Mouse (Mus musculus) heart, embryonic 10.5 days (tissue): ENCODE results near the gene Efhb. TPM values are rescaled to one million over a fixed set of nuclear protein-coding genes. Genes with fewer than 3 reads are reported as not detected.
A peak's percentile ranks its signal among the peaks of the same experiment; 100 is the strongest.

ENCODE experiments used
- DNase-seq: peaks from one replicate; pipeline ENCODE4 v3.0.0-alpha.2; 2017; ENCODE audit warnings: low spot score
- H3K27ac ChIP-seq: fragments of 300-500 bp; sonication (generic); 2 replicates; pipeline ENCODE4 v1.5.1; 2016; ENCODE audit warnings: mild to moderate bottlenecking
- H3K27me3 ChIP-seq: fragments of 300-500 bp; sonication (generic); 2 replicates; pipeline ENCODE4 v1.6.1; 2016; ENCODE audit warnings: mild to moderate bottlenecking; ENCODE audit not compliant: poor library complexity, insufficient read depth, severe bottlenecking
- H3K36me3 ChIP-seq: fragments of 300-500 bp; sonication (generic); 2 replicates; pipeline ENCODE4 v1.6.1; 2016; ENCODE audit warnings: mild to moderate bottlenecking, moderate library complexity
- H3K4me1 ChIP-seq: fragments of 300-500 bp; sonication (generic); 2 replicates; pipeline ENCODE4 v1.6.1; 2016; ENCODE audit warnings: mild to moderate bottlenecking
- H3K4me3 ChIP-seq: fragments of 300-500 bp; sonication (generic); 2 replicates; pipeline ENCODE4 v1.5.1; 2016; ENCODE audit warnings: mild to moderate bottlenecking, moderate library complexity
- H3K9me3 ChIP-seq: fragments of 300-500 bp; sonication (generic); 2 replicates; pipeline ENCODE4 v1.6.1; 2016; ENCODE audit warnings: mild to moderate bottlenecking, moderate library complexity
- WGBS: fragments of 180-500 bp; shearing (Covaris S2); methylation state at CpG from one replicate; pipeline ENCODE4 v1.1.7; 2016; 5-methylcytosine and 5-hydroxymethylcytosine counted together
- polyA plus RNA-seq: library from polyadenylated mRNA; unstranded; fragments of >200 nt; fragmentation: Nextera tagmentation; extraction: Ambion mirVana; gene quantifications from 2 replicates; pipeline ENCODE4 v1.2.1, GENCODE M21; 2016

The Efhb gene
- polyA plus RNA-seq, 1 experiment from 2014 or later: 0.38 TPM

GRCm38 (mm10) chr17:53463496-53463840 is 347 bp upstream of the Efhb start:
- Histone ChIP-seq H3K27me3 (no peaks in the 10 kb centered on the region), H3K36me3 (no peaks in the 10 kb centered on the region), H3K9me3 (no peaks in the 10 kb centered on the region), H3K27ac (peak overlapping the region; percentile 74), H3K4me3 (peak overlapping the region; percentile 60), H3K4me1 (peaks cover 4% of the 10 kb centered on the region; the same call in 1 of the 2 replicates)
- 24% methylated on average over 7 of the region's 9 CpGs for WGBS
- no peak for DNase-seq

DNA sequence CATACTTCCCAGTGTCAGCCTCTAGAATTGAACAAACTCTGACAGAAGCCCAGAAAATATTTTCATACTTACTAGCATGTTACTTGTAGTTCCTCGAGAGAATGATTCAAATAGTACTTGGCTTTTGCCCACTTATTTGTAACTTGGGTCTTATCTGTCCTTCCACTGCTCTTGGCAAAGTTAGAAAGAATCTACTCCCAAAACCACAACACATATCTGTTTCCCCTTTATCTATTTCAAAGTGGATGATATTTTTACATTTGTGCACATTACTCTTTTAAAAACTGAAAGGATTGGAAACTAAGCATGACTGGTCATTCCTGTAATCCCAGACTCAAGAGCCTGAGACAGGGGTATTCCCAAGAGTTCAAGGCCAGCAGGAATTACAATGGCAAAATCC is 6.4 kb downstream of the Efhb start:
- Histone ChIP-seq H3K27ac (no peak overlapping the region), H3K9me3 (no peaks in the 10 kb centered on the region), H3K4me1 (no peaks in the 10 kb centered on the region), H3K4me3 (no peak overlapping the region), H3K27me3 (no peaks in the 10 kb centered on the region), H3K36me3 (no peaks in the 10 kb centered on the region)
- WGBS: 64% methylated on average over 1 of the region's 1 CpGs
- no peak for DNase-seq

DNA sequence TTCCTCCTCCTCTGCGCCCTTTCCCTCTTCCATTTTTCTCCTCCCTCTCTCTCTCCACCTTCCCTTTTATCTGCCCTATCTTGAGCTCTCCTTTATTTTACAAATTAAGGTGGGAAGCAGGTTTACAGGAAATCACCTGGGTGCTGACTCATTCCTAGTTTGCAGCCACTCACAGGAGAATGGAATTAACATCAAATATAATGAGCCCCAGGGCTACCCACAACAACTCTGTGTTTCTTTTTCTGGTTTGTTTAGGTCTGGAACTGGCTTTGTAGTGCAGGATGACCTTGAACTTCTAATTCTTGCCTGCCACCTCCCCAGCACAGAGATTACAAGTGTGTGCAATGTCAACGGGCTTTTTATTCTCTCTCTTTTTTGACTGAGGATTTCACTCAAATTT is 7.0 kb downstream of the Efhb start:
- Histone ChIP-seq H3K4me3 (no peak overlapping the region), H3K36me3 (no peaks in the 10 kb centered on the region), H3K27ac (no peak overlapping the region), H3K9me3 (no peaks in the 10 kb centered on the region), H3K4me1 (no peaks in the 10 kb centered on the region), H3K27me3 (no peaks in the 10 kb centered on the region)
- 76% methylated on average over 2 of the region's 2 CpGs for WGBS
- DNase-seq: no peak

- no peaks in the 10 kb centered on the region for H3K36me3 ChIP-seq
- H3K9me3 ChIP-seq: no peaks in the 10 kb centered on the region
- WGBS: 26% methylated on average over 10 of the region's 10 CpGs
- no peak for DNase-seq
- H3K4me1 ChIP-seq: no peaks in the 10 kb centered on the region
- no peak overlapping the region for H3K27ac ChIP-seq
- no peaks in the 10 kb centered on the region for H3K27me3 ChIP-seq
- 0 out of 2 replicates have a peak overlapping the region, but pooled peaks have one; percentile 18 for H3K4me3 ChIP-seq
Observed at GRCm38 (mm10) chr17:53402689-53403306, 60.3 kb downstream of the Efhb start.

- Histone ChIP-seq H3K4me3 (no peak overlapping the region), H3K36me3 (no peaks in the 10 kb centered on the region), H3K4me1 (no peaks in the 10 kb centered on the region), H3K9me3 (no peaks in the 10 kb centered on the region), H3K27ac (no peak overlapping the region), H3K27me3 (no peaks in the 10 kb centered on the region)
- no peak for DNase-seq
- WGBS: 76% methylated on average over 2 of the region's 2 CpGs
Observed at GRCm38 (mm10) chr17:53393201-53393600, 69.9 kb downstream of the Efhb start.

DNA sequence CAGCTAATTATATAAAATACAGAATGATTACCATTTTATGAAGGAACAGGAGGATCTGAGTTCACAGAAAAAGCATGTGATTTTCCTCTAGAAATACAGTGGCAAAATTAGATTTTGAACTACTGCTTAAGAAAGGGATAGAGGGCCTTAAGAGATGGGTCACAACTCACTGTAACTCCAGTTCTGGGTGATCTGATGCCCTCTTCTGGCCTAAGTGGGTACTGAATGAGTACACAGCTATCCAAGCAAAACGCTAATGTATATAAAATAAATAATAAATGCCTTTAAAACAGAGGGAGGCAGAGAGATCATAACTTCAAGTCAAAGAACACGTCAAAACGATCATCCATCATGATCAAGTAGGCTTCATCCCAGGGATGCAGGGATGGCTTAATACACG is 73.6 kb downstream of the Efhb start:
- H3K9me3 ChIP-seq: no peaks in the 10 kb centered on the region
- WGBS: 44% methylated on average over 4 of the region's 4 CpGs
- H3K36me3 ChIP-seq: no peaks in the 10 kb centered on the region
- no peaks in the 10 kb centered on the region for H3K4me1 ChIP-seq
- H3K27ac ChIP-seq: no peak overlapping the region
- no peak for DNase-seq
- H3K27me3 ChIP-seq: no peaks in the 10 kb centered on the region
- H3K4me3 ChIP-seq: no peak overlapping the region

DNA sequence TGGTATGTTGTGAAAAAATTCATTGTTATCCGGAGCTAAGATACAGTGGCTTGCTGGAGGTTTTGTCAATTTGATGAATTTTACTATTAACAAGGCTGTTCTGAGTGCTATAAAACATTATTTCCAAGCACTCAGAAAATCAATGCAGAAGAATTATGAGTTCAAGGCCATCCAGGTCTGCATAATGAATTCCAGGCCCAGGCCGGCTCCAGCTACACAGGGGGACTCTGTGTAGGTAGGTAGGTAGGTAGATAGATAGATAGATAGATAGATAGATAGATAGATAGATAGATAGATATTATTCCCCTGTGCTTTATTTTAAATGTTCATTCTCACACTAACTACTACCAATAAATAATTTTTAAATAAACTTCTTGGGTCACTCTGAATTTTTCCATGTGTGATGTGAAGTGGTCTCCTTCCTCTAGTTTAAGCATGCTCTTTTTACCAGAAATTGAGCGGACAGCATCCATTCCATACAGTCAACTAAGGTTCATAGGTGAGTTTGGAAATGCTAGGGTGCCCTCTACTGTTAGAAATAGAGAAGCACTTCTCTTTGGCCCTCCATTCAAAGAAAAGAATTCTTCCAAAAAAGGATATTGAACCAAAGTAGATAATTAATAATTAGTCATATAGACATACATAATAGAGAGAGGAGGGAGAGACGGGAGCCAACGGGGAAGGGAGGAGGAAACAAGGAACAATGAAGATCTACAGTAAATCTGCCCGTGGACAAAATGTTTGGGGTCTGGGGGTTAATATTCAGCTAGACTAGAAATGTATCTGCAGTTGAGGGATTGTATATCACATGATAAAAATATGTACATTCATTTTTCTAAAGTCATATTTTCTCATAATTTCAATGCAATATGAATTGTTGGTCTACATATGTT is 75.3 kb downstream of the Efhb start:
- 48% methylated on average over 6 of the region's 6 CpGs for WGBS
- no peaks in the 10 kb centered on the region for H3K27me3 ChIP-seq
- no peak for DNase-seq
- no peaks in the 10 kb centered on the region for H3K36me3 ChIP-seq
- no peaks in the 10 kb centered on the region for H3K9me3 ChIP-seq
- no peak overlapping the region for H3K27ac ChIP-seq
- H3K4me1 ChIP-seq: no peaks in the 10 kb centered on the region
- no peak overlapping the region for H3K4me3 ChIP-seq

DNA sequence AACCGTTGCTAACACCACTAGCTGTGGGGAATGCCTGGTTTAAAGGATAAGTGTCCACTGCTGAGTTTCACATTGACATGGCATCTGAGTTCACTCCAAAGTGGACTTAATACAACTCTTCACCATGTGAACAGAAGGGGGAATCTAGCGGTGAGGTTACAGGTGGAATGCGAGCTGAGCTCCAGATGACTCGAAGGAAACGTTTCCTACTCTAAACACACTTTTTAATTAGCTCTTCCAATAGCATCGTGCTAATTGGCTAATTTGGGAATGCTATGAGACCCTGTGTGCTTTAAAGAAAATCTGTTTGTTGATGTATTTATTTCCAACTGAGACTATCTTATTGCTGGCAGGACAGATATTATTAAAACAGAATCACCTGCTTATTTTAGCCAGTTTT is 76.3 kb downstream of the Efhb start:
- H3K4me1 ChIP-seq: no peaks in the 10 kb centered on the region
- H3K27ac ChIP-seq: no peak overlapping the region
- WGBS: 79% methylated on average over 6 of the region's 6 CpGs
- no peak for DNase-seq
- no peak overlapping the region for H3K4me3 ChIP-seq
- H3K27me3 ChIP-seq: no peaks in the 10 kb centered on the region
- H3K9me3 ChIP-seq: no peaks in the 10 kb centered on the region
- no peaks in the 10 kb centered on the region for H3K36me3 ChIP-seq

GRCm38 (mm10) chr17:53364111-53364510 is 99.0 kb downstream of the Efhb start:
- Histone ChIP-seq H3K27me3 (no peaks in the 10 kb centered on the region), H3K27ac (no peak overlapping the region), H3K4me3 (no peak overlapping the region), H3K9me3 (peaks cover 5% of the 10 kb centered on the region; the same call in 1 of the 2 replicates), H3K4me1 (no peaks in the 10 kb centered on the region), H3K36me3 (no peaks in the 10 kb centered on the region)
- no peak for DNase-seq
- 79% methylated on average over 6 of the region's 6 CpGs for WGBS

Other genes starting within 250 kb of the Efhb start
- gene Rab5a, start 15.9 kb upstream of the Efhb start, polyA plus RNA-seq: 71.7 and 90.6 TPM in 2 replicates
- gene Pp2d1, start 76.1 kb upstream of the Efhb start, polyA plus RNA-seq: 0.27 and 0.34 TPM in 2 replicates
- gene Kat2b, start 103.5 kb upstream of the Efhb start, polyA plus RNA-seq: 4.1 and 5.9 TPM in 2 replicates
- gene Sgo1, start 226.0 kb upstream of the Efhb start, polyA plus RNA-seq: 28.7 and 33.7 TPM in 2 replicates